Mouse (Mus musculus): ENCODE data around the gene Pdik1l. TPM values are rescaled to one million over a fixed set of nuclear protein-coding genes. Genes with fewer than 3 reads are reported as not detected.

Gene Pdik1l
- polyA plus RNA-seq, 1 experiment from 2014 or later: 19.3 TPM

Other genes with a start within 250 kb of the Pdik1l start
- not detected in 2 replicates for gene Zfp683, start 234.1 kb downstream of the Pdik1l start, polyA plus RNA-seq (2014; fragmentation: Nextera tagmentation; extraction: Ambion mirVana)
- gene Crybg2, start 227.1 kb downstream of the Pdik1l start, polyA plus RNA-seq (2014; fragmentation: Nextera tagmentation; extraction: Ambion mirVana): 1.2 and 1.7 TPM in 2 replicates
- gene Cd52, start 192.8 kb downstream of the Pdik1l start, polyA plus RNA-seq (2014; fragmentation: Nextera tagmentation; extraction: Ambion mirVana): 16.4 TPM in 2 replicates
- gene Ubxn11, start 185.3 kb downstream of the Pdik1l start, polyA plus RNA-seq (2014; fragmentation: Nextera tagmentation; extraction: Ambion mirVana): 5.6 and 7.0 TPM in 2 replicates
- gene Sh3bgrl3, start 159.1 kb downstream of the Pdik1l start, polyA plus RNA-seq (2014; fragmentation: Nextera tagmentation; extraction: Ambion mirVana): 257 and 281 TPM in 2 replicates
- 42.9 and 44.2 TPM in 2 replicates for gene Cep85, start 100.8 kb downstream of the Pdik1l start, polyA plus RNA-seq (2014; fragmentation: Nextera tagmentation; extraction: Ambion mirVana)
- not detected in 2 replicates for gene Gm7534, start 84.9 kb downstream of the Pdik1l start, polyA plus RNA-seq (2014; fragmentation: Nextera tagmentation; extraction: Ambion mirVana)
- not detected in 2 replicates for gene Catsper4, start 60.5 kb downstream of the Pdik1l start, polyA plus RNA-seq (2014; fragmentation: Nextera tagmentation; extraction: Ambion mirVana)
- 0.26 and 0.51 TPM in 2 replicates for gene Cnksr1, start 49.5 kb downstream of the Pdik1l start, polyA plus RNA-seq (2014; fragmentation: Nextera tagmentation; extraction: Ambion mirVana)
- 0.39 and 0.52 TPM in 2 replicates for gene E130218I03Rik, start 44.2 kb downstream of the Pdik1l start, polyA plus RNA-seq (2014; fragmentation: Nextera tagmentation; extraction: Ambion mirVana)
- gene Zfp593, start 42.3 kb downstream of the Pdik1l start, polyA plus RNA-seq (2014; fragmentation: Nextera tagmentation; extraction: Ambion mirVana): 17.6 and 22.4 TPM in 2 replicates
- not detected in 2 replicates for gene Gm30191, start 41.0 kb downstream of the Pdik1l start, polyA plus RNA-seq (2014; fragmentation: Nextera tagmentation; extraction: Ambion mirVana)
- 2.5 and 3.8 TPM in 2 replicates for gene Grrp1, start 33.8 kb downstream of the Pdik1l start, polyA plus RNA-seq (2014; fragmentation: Nextera tagmentation; extraction: Ambion mirVana)
- gene Trim63, start 27.2 kb upstream of the Pdik1l start, polyA plus RNA-seq (2014; fragmentation: Nextera tagmentation; extraction: Ambion mirVana): 0.19 and 0.33 TPM in 2 replicates
- not detected in 2 replicates for gene Slc30a2, start 55.3 kb upstream of the Pdik1l start, polyA plus RNA-seq (2014; fragmentation: Nextera tagmentation; extraction: Ambion mirVana)
- gene Extl1, start 96.0 kb upstream of the Pdik1l start, polyA plus RNA-seq (2014; fragmentation: Nextera tagmentation; extraction: Ambion mirVana): 0.42 and 0.67 TPM in 2 replicates
- 7.9 and 8.5 TPM in 2 replicates for gene Pafah2, start 108.4 kb upstream of the Pdik1l start, polyA plus RNA-seq (2014; fragmentation: Nextera tagmentation; extraction: Ambion mirVana)
- gene Stmn1, start 180.4 kb upstream of the Pdik1l start, polyA plus RNA-seq (2014; fragmentation: Nextera tagmentation; extraction: Ambion mirVana): 896 and 908 TPM in 2 replicates
- 2.5 and 3.0 TPM in 2 replicates for gene Paqr7, start 208.8 kb upstream of the Pdik1l start, polyA plus RNA-seq (2014; fragmentation: Nextera tagmentation; extraction: Ambion mirVana)
- 15.9 and 18.5 TPM in 2 replicates for gene Aunip, start 223.1 kb upstream of the Pdik1l start, polyA plus RNA-seq (2014; fragmentation: Nextera tagmentation; extraction: Ambion mirVana)
- gene Mtfr1l, start 247.5 kb upstream of the Pdik1l start, polyA plus RNA-seq (2014; fragmentation: Nextera tagmentation; extraction: Ambion mirVana): 107 and 114 TPM in 2 replicates

All from liver, embryonic 11.5 days (tissue).